Mouse (Mus musculus): ENCODE data around the gene Ptprd.

- no peak for TF ChIP-seq POLR2A (IDR thresholded peaks at IDR 0.05; ENCODE audit: borderline replicate concordance, extremely low read depth, insufficient read depth, insufficient read length, poor library complexity, severe bottlenecking)
- TF ChIP-seq CTCF (IDR thresholded peaks at IDR 0.05; ENCODE audit: borderline replicate concordance, extremely low read depth, insufficient read depth, insufficient read length): no peak
Measured at GRCm38 (mm10) chr4:77535601-77536000, 676.2 kb downstream of the Ptprd start.
